13 mouse cellular contexts compared by ENCODE assay signal in the genomic region with DNA sequence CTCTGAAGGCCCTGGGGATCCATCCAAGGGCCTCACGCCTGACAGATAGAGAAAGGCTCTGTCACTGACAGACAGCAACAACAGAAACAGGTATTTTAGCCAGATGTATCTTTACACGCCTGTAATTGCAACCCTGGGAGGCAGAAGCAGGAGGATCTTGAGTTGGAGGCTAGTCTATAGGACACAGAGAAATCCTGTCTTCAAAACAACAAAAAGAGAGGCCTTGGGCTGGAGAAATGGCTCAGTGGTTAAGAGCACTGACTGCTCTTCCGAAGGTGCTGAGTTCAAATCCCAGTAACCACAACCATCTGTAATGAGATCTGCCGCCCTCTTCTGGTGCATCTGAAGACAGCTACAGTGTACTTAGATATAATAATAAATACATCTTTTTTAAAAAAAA. TPM values are rescaled to one million over a fixed set of nuclear protein-coding genes. Genes with fewer than 3 reads are reported as not detected.
DNase-seq lines count a peak whose midpoint lies in the region; ATAC-seq and TF ChIP-seq lines count a peak whose summit lies in the region.
"Had no signal": no experiment of that assay in that cellular context is flagged by ENCODE, and none has a peak within 500 bp of the region (broad histone marks: within the 10 kb centered on the region; RNA-seq: fewer than 3 reads in every experiment).

No protein-coding gene starts in this region.

- no peak overlapping the region for H3K9ac ChIP-seq in forebrain, embryonic 13.5 days
- H3K9ac ChIP-seq in forebrain, embryonic 11.5 days (ENCODE audit: low read length): no peak overlapping the region
- H3K9ac ChIP-seq in neural tube, embryonic 13.5 days: no peak overlapping the region
- H3K9ac ChIP-seq in stomach, embryonic 15.5 days: no peak overlapping the region

- no peaks in the 10 kb centered on the region for H3K9me3 ChIP-seq in forebrain, embryonic 13.5 days (replicated peaks)
- H3K9me3 ChIP-seq in forebrain, embryonic 11.5 days (ENCODE audit: control insufficient read depth, low read length): no peaks in the 10 kb centered on the region
- no peaks in the 10 kb centered on the region for H3K9me3 ChIP-seq in neural tube, embryonic 13.5 days
- no peaks in the 10 kb centered on the region for H3K9me3 ChIP-seq in stomach, embryonic 15.5 days

- peak overlapping the region; percentile 96; the same call in 1 of the 2 replicates for H3K27ac ChIP-seq in forebrain, embryonic 13.5 days
- H3K27ac ChIP-seq in forebrain, embryonic 11.5 days (ENCODE audit: low read depth, low read length): no peak overlapping the region
- H3K27ac ChIP-seq in layer of hippocampus, adult 2 months: peak overlapping the region; percentile 33; the same call in 1 of the 2 replicates
- H3K27ac ChIP-seq in neural tube, embryonic 13.5 days (replicated peaks): 0 out of 2 replicates have a peak overlapping the region, but pooled peaks have one; percentile 92
- H3K27ac ChIP-seq in stomach, embryonic 15.5 days: peak overlapping the region; percentile 93

- H3K27me3 ChIP-seq in forebrain, embryonic 13.5 days: no peaks in the 10 kb centered on the region
- H3K27me3 ChIP-seq in forebrain, embryonic 11.5 days (ENCODE audit: control insufficient read depth, insufficient read depth, low read length): no peaks in the 10 kb centered on the region
- H3K27me3 ChIP-seq in neural tube, embryonic 13.5 days: no peaks in the 10 kb centered on the region; the same call in 1 of the 2 replicates
- no peaks in the 10 kb centered on the region for H3K27me3 ChIP-seq in stomach, embryonic 15.5 days (replicated peaks)

- peak; percentile 33; the same call in 1 of the 2 replicates for TF ChIP-seq CTCF in layer of hippocampus, adult 2 months (conservative IDR thresholded peaks at IDR 0.05)

- peaks cover 52% of the 10 kb centered on the region for H3K4me1 ChIP-seq in forebrain, embryonic 13.5 days
- H3K4me1 ChIP-seq in forebrain, embryonic 11.5 days (replicated peaks; ENCODE audit: control insufficient read depth, insufficient read depth, low read length): peaks cover 10% of the 10 kb centered on the region
- H3K4me1 ChIP-seq in neural tube, embryonic 13.5 days (replicated peaks): peaks cover 62% of the 10 kb centered on the region
- H3K4me1 ChIP-seq in stomach, embryonic 15.5 days: peaks cover 68% of the 10 kb centered on the region

- no peak for ATAC-seq in forebrain, embryonic 13.5 days
- no peak for ATAC-seq in forebrain, embryonic 11.5 days (replicated peaks; ENCODE audit: low FRiP score)
- ATAC-seq in neural tube, embryonic 13.5 days (ENCODE audit: low read depth): no peak
- no peak for ATAC-seq in stomach, embryonic 15.5 days (ENCODE audit: insufficient read depth, low FRiP score, low read depth)

- 88% methylated on average over 4 of the region's 4 CpGs for WGBS in forebrain, embryonic 13.5 days
- 94% methylated on average over 4 of the region's 4 CpGs for WGBS in forebrain, embryonic 11.5 days
- 91% methylated on average over 4 of the region's 4 CpGs for WGBS in neural tube, embryonic 13.5 days
- WGBS in stomach, embryonic 15.5 days: 87% methylated on average over 4 of the region's 4 CpGs

- no peak for DNase-seq in forebrain, embryonic 11.5 days (ENCODE audit: low spot score)
- DNase-seq in layer of hippocampus, adult 2 months (ENCODE audit: low spot score in 2 of 2): no peak
- no peak for DNase-seq in layer of hippocampus, postnatal 36 days
- DNase-seq in neural tube, embryonic 10.5 days (ENCODE audit: extremely low spot score, low spot score): no peak
- no peak for DNase-seq in left cerebral cortex, adult 8-10 months (ENCODE audit: low spot score in 2 of 2)
- DNase-seq: cerebellum, adult 11-12 months; gastrocnemius, postnatal 36 days; heart, postnatal 10 days; thymus, postnatal 4 days had no signal

- H3K36me3 ChIP-seq in forebrain, embryonic 13.5 days (ENCODE audit: poor library complexity, severe bottlenecking): no peaks in the 10 kb centered on the region
- H3K36me3 ChIP-seq in forebrain, embryonic 11.5 days (ENCODE audit: control insufficient read depth, insufficient read depth, low read length): no peaks in the 10 kb centered on the region
- no peaks in the 10 kb centered on the region for H3K36me3 ChIP-seq in neural tube, embryonic 13.5 days
- H3K36me3 ChIP-seq in stomach, embryonic 15.5 days: no peaks in the 10 kb centered on the region

- H3K4me3 ChIP-seq in forebrain, embryonic 13.5 days: no peak overlapping the region
- H3K4me3 ChIP-seq in forebrain, embryonic 11.5 days (ENCODE audit: low read depth, low read length): no peak overlapping the region
- H3K4me3 ChIP-seq in layer of hippocampus, adult 2 months: no peak overlapping the region
- no peak overlapping the region for H3K4me3 ChIP-seq in neural tube, embryonic 13.5 days
- no peak overlapping the region for H3K4me3 ChIP-seq in stomach, embryonic 15.5 days (replicated peaks)

- H3K4me2 ChIP-seq in forebrain, embryonic 13.5 days: no peak overlapping the region
- no peak overlapping the region for H3K4me2 ChIP-seq in forebrain, embryonic 11.5 days (ENCODE audit: low read depth, low read length, severe bottlenecking)
- no peak overlapping the region for H3K4me2 ChIP-seq in neural tube, embryonic 13.5 days
- H3K4me2 ChIP-seq in stomach, embryonic 15.5 days: no peak overlapping the region

RNA-seq across cellular contexts. Expression of a gene that starts 4.4 kb away (rescaled TPM):
- polyA plus RNA-seq in forebrain, embryonic 13.5 days (2015; fragmentation: Nextera tagmentation; extraction: Ambion mirVana): 1.3 and 1.7 TPM in 2 replicates
- 1.0 TPM in 1 of 2 replicates, not detected in the other for polyA plus RNA-seq in forebrain, embryonic 11.5 days (2014; fragmentation: Nextera tagmentation; extraction: Ambion mirVana)
- total RNA-seq in layer of hippocampus, adult 2 months (2021): 1 to 10 TPM in 1 of 2 experiments, under 1 TPM in 1; 0.69 to 1.1 TPM
- 1 to 10 TPM in 1 of 2 experiments, not detected in 1; 1.0 TPM for total RNA-seq in layer of hippocampus, postnatal 36 days (2021)
- polyA plus RNA-seq in neural tube, embryonic 13.5 days (2015; fragmentation: Nextera tagmentation; extraction: Ambion mirVana): 1.3 and 1.5 TPM in 2 replicates
- 0.49 and 0.85 TPM in 2 replicates for polyA plus RNA-seq in stomach, embryonic 15.5 days (2015; fragmentation: Nextera tagmentation; extraction: Ambion mirVana)
- 1 to 10 TPM in 1 of 4 experiments, under 1 TPM in 1, not detected in 2; 0.37 to 1.2 TPM for total RNA-seq in left cerebral cortex, adult 8-10 months (2022)
- total RNA-seq: heart, postnatal 10 days; left cerebral cortex, adult 18-20 months had no signal

RNA-seq across cellular contexts. Expression of a gene that starts 8.6 kb away (rescaled TPM):
- 3,229 and 3,555 TPM in 2 replicates for polyA plus RNA-seq in forebrain, embryonic 13.5 days (2015; fragmentation: Nextera tagmentation; extraction: Ambion mirVana)
- polyA plus RNA-seq in forebrain, embryonic 11.5 days (2014; fragmentation: Nextera tagmentation; extraction: Ambion mirVana): 2,808 and 3,088 TPM in 2 replicates
- 1,000 to 10,000 TPM; 1,285 to 1,295 TPM for total RNA-seq in layer of hippocampus, adult 2 months (2021)
- 1,000 to 10,000 TPM; 1,262 to 1,401 TPM for total RNA-seq in layer of hippocampus, postnatal 36 days (2021)
- 3,932 and 3,979 TPM in 2 replicates for polyA plus RNA-seq in neural tube, embryonic 13.5 days (2015; fragmentation: Nextera tagmentation; extraction: Ambion mirVana)
- 2,501 and 2,557 TPM in 2 replicates for polyA plus RNA-seq in stomach, embryonic 15.5 days (2015; fragmentation: Nextera tagmentation; extraction: Ambion mirVana)
- total RNA-seq in left cerebral cortex, adult 8-10 months (2022): 1,000 to 10,000 TPM; 1,267 to 1,347 (median 1,329) TPM

RNA-seq across cellular contexts. Expression of a gene that starts 21.7 kb away (rescaled TPM):
- polyA plus RNA-seq in forebrain, embryonic 13.5 days (2015; fragmentation: Nextera tagmentation; extraction: Ambion mirVana): 51.0 and 63.1 TPM in 2 replicates
- 33.8 and 39.8 TPM in 2 replicates for polyA plus RNA-seq in forebrain, embryonic 11.5 days (2014; fragmentation: Nextera tagmentation; extraction: Ambion mirVana)
- total RNA-seq in layer of hippocampus, adult 2 months (2021): 10 to 100 TPM; 17.7 to 19.5 TPM
- 10 to 100 TPM; 17.3 to 21.6 TPM for total RNA-seq in layer of hippocampus, postnatal 36 days (2021)
- polyA plus RNA-seq in neural tube, embryonic 13.5 days (2015; fragmentation: Nextera tagmentation; extraction: Ambion mirVana): 53.9 and 59.7 TPM in 2 replicates
- 31.5 and 33.0 TPM in 2 replicates for polyA plus RNA-seq in stomach, embryonic 15.5 days (2015; fragmentation: Nextera tagmentation; extraction: Ambion mirVana)
- 10 to 100 TPM; 14.0 to 17.2 (median 14.9) TPM for total RNA-seq in left cerebral cortex, adult 8-10 months (2022)
